Mouse (Mus musculus) midbrain, postnatal 0 days (tissue): Measurements from ENCODE around the gene Itpkb. TPM values are rescaled to one million over a fixed set of nuclear protein-coding genes. Genes with fewer than 3 reads are reported as not detected.
A peak's percentile ranks its signal among the peaks of the same experiment; 100 is the strongest.

Experiments
- ATAC-seq: fragments of 200-750 bp; cut with Nextera tagmentation; 2 replicates; pipeline ENCODE4 v1.8.0; 2017; ENCODE audit warnings: moderate number of reproducible peaks, mild to moderate bottlenecking, moderate TSS enrichment, moderate library complexity; ENCODE audit not compliant: low FRiP score
- DNase-seq: peaks from one replicate; pipeline ENCODE4 v3.0.0-alpha.2; 2015; ENCODE audit warnings: low spot score
- H3K27ac ChIP-seq: fragments of 300-500 bp; sonication (generic); 2 replicates; pipeline ENCODE4 v1.5.1; 2014; ENCODE audit warnings: low read depth, mild to moderate bottlenecking, low read length, mixed read lengths
- H3K27me3 ChIP-seq: fragments of 300-500 bp; sonication (generic); 2 replicates; pipeline ENCODE4 v1.6.1; 2014; ENCODE audit warnings: low read length, control low read depth, mixed read lengths; ENCODE audit not compliant: insufficient read depth
- H3K36me3 ChIP-seq: fragments of 300-500 bp; sonication (generic); 2 replicates; pipeline ENCODE4 v1.6.1; 2014; ENCODE audit warnings: low read length, control low read depth, mixed read lengths; ENCODE audit not compliant: insufficient read depth
- H3K4me1 ChIP-seq: fragments of 300-500 bp; sonication (generic); 2 replicates; pipeline ENCODE4 v1.6.1; 2014; ENCODE audit warnings: mild to moderate bottlenecking, control low read depth, antibody characterized with exemption, low read length, mixed read lengths; ENCODE audit not compliant: insufficient read depth
- H3K4me2 ChIP-seq: fragments of 300-500 bp; sonication (generic); 2 replicates; pipeline ENCODE4 v1.6.1; 2014; ENCODE audit warnings: low read depth, mild to moderate bottlenecking, low read length, mixed read lengths; ENCODE audit not compliant: poor library complexity, severe bottlenecking
- H3K4me3 ChIP-seq: fragments of 300-500 bp; sonication (generic); 2 replicates; pipeline ENCODE4 v1.5.1; 2014; ENCODE audit warnings: low read depth, mild to moderate bottlenecking, low read length, moderate library complexity
- H3K9ac ChIP-seq: fragments of 300-500 bp; sonication (generic); replicated peaks from 2 replicates; pipeline ENCODE4 v1.6.1; 2014; ENCODE audit warnings: mild to moderate bottlenecking, low read length, moderate library complexity, mixed read lengths; ENCODE audit not compliant: poor library complexity, severe bottlenecking
- H3K9me3 ChIP-seq: fragments of 300-500 bp; sonication (generic); 2 replicates; pipeline ENCODE4 v1.6.1; 2016; ENCODE audit warnings: low read length, control low read depth
- CTCF ChIP-seq: IDR thresholded peaks from 2 replicates; pipeline ENCODE4 v1.5.1; 2016; ENCODE audit warnings: antibody characterized with exemption, mild to moderate bottlenecking
- WGBS: fragments of 180-500 bp; shearing (Covaris S2); extraction: QIAGEN DNeasy Blood & Tissue Kit; methylation state at CpG from one replicate; pipeline ENCODE4 v1.1.7; 2014; 5-methylcytosine and 5-hydroxymethylcytosine counted together
- polyA plus RNA-seq: library from polyadenylated mRNA; unstranded; fragments of >200 nt; fragmentation: Nextera tagmentation; extraction: Ambion mirVana; gene quantifications from 2 replicates; pipeline ENCODE4 v1.2.1, GENCODE M21; 2015
- total RNA-seq: library from RNA; depleted of rRNA; stranded (reverse); fragments of >200 nt; gene quantifications from 2 replicates; pipeline ENCODE4 v1.2.3, GENCODE M21; 2014

The Itpkb gene
- total and polyA plus RNA-seq, 2 experiments from 2014 or later, result 2.2 to 13.9 TPM

GRCm38 (mm10) chr1:180428101-180428712, 97.9 kb downstream of the Itpkb start:
- H3K27ac ChIP-seq, result no peak overlapping the region
- H3K4me3 ChIP-seq, result no peak overlapping the region
- no peaks in the 10 kb centered on the region for H3K36me3 ChIP-seq
- no peak for ATAC-seq
- no peaks in the 10 kb centered on the region for H3K27me3 ChIP-seq
- H3K4me2 ChIP-seq, result no peak overlapping the region
- TF ChIP-seq CTCF, result peak; percentile 98
- DNase-seq, result peak; percentile 86
- WGBS, result 28% methylated on average over 9 of the region's 9 CpGs
- no peak overlapping the region for H3K9ac ChIP-seq
- H3K4me1 ChIP-seq, result peaks cover 2% of the 10 kb centered on the region; the same call in 1 of the 2 replicates
- no peaks in the 10 kb centered on the region for H3K9me3 ChIP-seq

- Histone ChIP-seq H3K27me3 (no peaks in the 10 kb centered on the region), H3K4me3 (no peak overlapping the region), H3K9me3 (no peaks in the 10 kb centered on the region), H3K4me2 (no peak overlapping the region), H3K36me3 (no peaks in the 10 kb centered on the region), H3K27ac (no peak overlapping the region), H3K9ac (no peak overlapping the region), H3K4me1 (peaks cover 2% of the 10 kb centered on the region; the same call in 1 of the 2 replicates)
- no peak for ATAC-seq
- 83% methylated on average over 8 of the region's 8 CpGs for WGBS
- no peak for TF ChIP-seq CTCF
- no peak for DNase-seq
Measured at GRCm38 (mm10) chr1:180428871-180429270, 98.6 kb downstream of the Itpkb start.

- Histone ChIP-seq H3K4me2 (no peak overlapping the region), H3K9me3 (no peaks in the 10 kb centered on the region), H3K27me3 (no peaks in the 10 kb centered on the region), H3K9ac (no peak overlapping the region), H3K27ac (no peak overlapping the region), H3K4me3 (no peak overlapping the region), H3K4me1 (peaks cover 2% of the 10 kb centered on the region; the same call in 1 of the 2 replicates), H3K36me3 (no peaks in the 10 kb centered on the region)
- TF ChIP-seq CTCF, result no peak
- DNase-seq (no peak), ATAC-seq (no peak)
- WGBS, result 79% methylated on average over 5 of the region's 5 CpGs
Measured at GRCm38 (mm10) chr1:180429819-180430218, 99.5 kb downstream of the Itpkb start.

GRCm38 (mm10) chr1:180431833-180432232, 101.5 kb downstream of the Itpkb start:
- DNase-seq (peak; percentile 50), ATAC-seq (no peak)
- WGBS, result 70% methylated on average over 12 of the region's 12 CpGs

GRCm38 (mm10) chr1:180433098-180433538, 102.8 kb downstream of the Itpkb start:
- Histone ChIP-seq H3K4me3 (peak overlapping the region; percentile 11), H3K9ac (peak overlapping the region; percentile 34; the same call in 1 of the 2 replicates), H3K9me3 (no peaks in the 10 kb centered on the region), H3K4me2 (peak overlapping the region; percentile 38), H3K36me3 (no peaks in the 10 kb centered on the region), H3K27me3 (no peaks in the 10 kb centered on the region), H3K4me1 (peaks cover 2% of the 10 kb centered on the region; the same call in 1 of the 2 replicates), H3K27ac (no peak overlapping the region)
- peak; percentile 55 for ATAC-seq
- under 1% methylated on average over 16 of the region's 16 CpGs for WGBS
- peak; percentile 62 for DNase-seq
- TF ChIP-seq CTCF, result no peak

More at GRCm38 (mm10) chr1:180431833-180432232, 101.5 kb downstream of the Itpkb start:
- TF ChIP-seq CTCF, result peak; percentile 60
- Histone ChIP-seq H3K4me2 (no peak overlapping the region), H3K27ac (no peak overlapping the region), H3K4me3 (no peak overlapping the region), H3K9me3 (no peaks in the 10 kb centered on the region), H3K36me3 (no peaks in the 10 kb centered on the region), H3K27me3 (no peaks in the 10 kb centered on the region), H3K4me1 (peaks cover 2% of the 10 kb centered on the region; the same call in 1 of the 2 replicates), H3K9ac (no peak overlapping the region)

- Histone ChIP-seq H3K4me2 (no peak overlapping the region), H3K9ac (no peak overlapping the region), H3K4me3 (no peak overlapping the region), H3K27me3 (no peaks in the 10 kb centered on the region), H3K4me1 (peaks cover 2% of the 10 kb centered on the region; the same call in 1 of the 2 replicates), H3K36me3 (no peaks in the 10 kb centered on the region), H3K9me3 (no peaks in the 10 kb centered on the region), H3K27ac (no peak overlapping the region)
- ATAC-seq (peak; percentile 64; the same call in 1 of the 2 replicates), DNase-seq (peak; percentile 94)
- peak; percentile 97 for TF ChIP-seq CTCF
- WGBS, result 16% methylated on average over 7 of the region's 7 CpGs
Measured at GRCm38 (mm10) chr1:180433796-180434566, 103.7 kb downstream of the Itpkb start.
